Mouse (Mus musculus) hindbrain, embryonic 15.5 days (tissue): ENCODE results near the gene Cacna1e. TPM values are rescaled to one million over a fixed set of nuclear protein-coding genes. Genes with fewer than 3 reads are reported as not detected.

Experiments used
- ATAC-seq: fragments of 200-750 bp; cut with Nextera tagmentation; 2 replicates; pipeline ENCODE4 v1.8.0; 2017; ENCODE audit warnings: low read depth, moderate number of reproducible peaks, moderate TSS enrichment; ENCODE audit not compliant: low FRiP score
- H3K27ac ChIP-seq: fragments of 300-500 bp; sonication (generic); replicated peaks from 2 replicates; pipeline ENCODE4 v1.5.1; 2015; ENCODE audit warnings: mild to moderate bottlenecking, inconsistent platforms
- H3K27me3 ChIP-seq: fragments of 300-500 bp; sonication (generic); 2 replicates; pipeline ENCODE4 v1.6.1; 2015; ENCODE audit warnings: control low read depth, inconsistent platforms
- H3K36me3 ChIP-seq: fragments of 300-500 bp; sonication (generic); 2 replicates; pipeline ENCODE4 v1.6.1; 2015; ENCODE audit warnings: control low read depth, inconsistent platforms
- H3K4me1 ChIP-seq: fragments of 300-500 bp; sonication (generic); replicated peaks from 2 replicates; pipeline ENCODE4 v1.6.1; 2015; ENCODE audit warnings: control low read depth, inconsistent platforms
- H3K4me2 ChIP-seq: fragments of 300-500 bp; sonication (generic); 2 replicates; pipeline ENCODE4 v1.6.1; 2015; ENCODE audit warnings: moderate library complexity, mild to moderate bottlenecking, inconsistent platforms
- H3K4me3 ChIP-seq: fragments of 300-500 bp; sonication (generic); 2 replicates; pipeline ENCODE4 v1.5.1; 2015; ENCODE audit warnings: mild to moderate bottlenecking, inconsistent platforms
- H3K9ac ChIP-seq: fragments of 300-500 bp; sonication (generic); 2 replicates; pipeline ENCODE4 v1.6.1; 2015; ENCODE audit warnings: inconsistent platforms
- H3K9me3 ChIP-seq: fragments of 300-500 bp; sonication (generic); 2 replicates; pipeline ENCODE4 v1.6.1; 2016; ENCODE audit warnings: control low read depth, inconsistent platforms
- WGBS: fragments of 180-500 bp; shearing (Covaris S2); methylation state at CpG from one replicate; pipeline ENCODE4 v1.1.7; 2015; 5-methylcytosine and 5-hydroxymethylcytosine counted together
- polyA plus RNA-seq: library from polyadenylated mRNA; unstranded; fragments of >200 nt; fragmentation: Nextera tagmentation; extraction: Ambion mirVana; gene quantifications from 2 replicates; pipeline ENCODE4 v1.2.1, GENCODE M21; 2015

The Cacna1e gene
- polyA plus RNA-seq, 1 experiment from 2014 or later: 15.2 TPM

GRCm38 (mm10) chr1:154461521-154461920 lies 422.8 kb downstream of the Cacna1e start:
- H3K4me1 ChIP-seq: no peaks in the 10 kb centered on the region
- H3K27ac ChIP-seq: no peak overlapping the region
- WGBS: 85% methylated on average over 5 of the region's 5 CpGs
- H3K9me3 ChIP-seq: no peaks in the 10 kb centered on the region
- no peak overlapping the region for H3K9ac ChIP-seq
- H3K4me2 ChIP-seq: no peak overlapping the region
- H3K36me3 ChIP-seq: peaks cover 24% of the 10 kb centered on the region; the same call in 1 of the 2 replicates
- no peaks in the 10 kb centered on the region for H3K27me3 ChIP-seq
- ATAC-seq: no peak
- no peak overlapping the region for H3K4me3 ChIP-seq

- Histone ChIP-seq H3K4me2 (no peak overlapping the region), H3K36me3 (peaks cover 12% of the 10 kb centered on the region; the same call in 1 of the 2 replicates), H3K9me3 (no peaks in the 10 kb centered on the region), H3K27ac (no peak overlapping the region), H3K9ac (no peak overlapping the region), H3K4me3 (no peak overlapping the region), H3K4me1 (no peaks in the 10 kb centered on the region), H3K27me3 (no peaks in the 10 kb centered on the region)
- no peak for ATAC-seq
- WGBS: 89% methylated on average over 7 of the region's 7 CpGs
Observed at GRCm38 (mm10) chr1:154460067-154460466, 424.2 kb downstream of the Cacna1e start.

- Histone ChIP-seq H3K4me1 (no peaks in the 10 kb centered on the region), H3K9me3 (no peaks in the 10 kb centered on the region), H3K27ac (no peak overlapping the region), H3K27me3 (no peaks in the 10 kb centered on the region), H3K4me2 (no peak overlapping the region), H3K36me3 (peaks cover 9% of the 10 kb centered on the region; the same call in 1 of the 2 replicates), H3K9ac (no peak overlapping the region), H3K4me3 (no peak overlapping the region)
- whole genome bisulfite sequencing: 79% methylated on average over 2 of the region's 2 CpGs
- ATAC-seq: no peak
Observed at GRCm38 (mm10) chr1:154458601-154459000, 425.7 kb downstream of the Cacna1e start.

GRCm38 (mm10) chr1:154450799-154451198 lies 433.5 kb downstream of the Cacna1e start:
- H3K27ac ChIP-seq: no peak overlapping the region
- no peak overlapping the region for H3K4me2 ChIP-seq
- ATAC-seq: no peak
- H3K9ac ChIP-seq: no peak overlapping the region
- no peaks in the 10 kb centered on the region for H3K27me3 ChIP-seq
- WGBS: 83% methylated on average over 3 of the region's 3 CpGs
- no peaks in the 10 kb centered on the region for H3K9me3 ChIP-seq
- no peak overlapping the region for H3K4me3 ChIP-seq
- peaks cover 9% of the 10 kb centered on the region; the same call in 1 of the 2 replicates for H3K36me3 ChIP-seq
- no peaks in the 10 kb centered on the region for H3K4me1 ChIP-seq

- Histone ChIP-seq H3K27me3 (no peaks in the 10 kb centered on the region), H3K4me1 (no peaks in the 10 kb centered on the region), H3K36me3 (peaks cover 36% of the 10 kb centered on the region), H3K9me3 (no peaks in the 10 kb centered on the region), H3K4me2 (no peak overlapping the region), H3K4me3 (no peak overlapping the region), H3K9ac (no peak overlapping the region), H3K27ac (no peak overlapping the region)
- ATAC-seq: no peak
- 38% methylated on average over 3 of the region's 3 CpGs for WGBS
Observed at GRCm38 (mm10) chr1:154446456-154446855, 437.8 kb downstream of the Cacna1e start.

GRCm38 (mm10) chr1:154433520-154433919 lies 450.8 kb downstream of the Cacna1e start:
- 92% methylated on average over 1 of the region's 1 CpGs for WGBS
- no peak for ATAC-seq
- no peak overlapping the region for H3K4me2 ChIP-seq
- no peak overlapping the region for H3K4me3 ChIP-seq
- H3K9ac ChIP-seq: no peak overlapping the region
- no peak overlapping the region for H3K27ac ChIP-seq
- H3K4me1 ChIP-seq: no peaks in the 10 kb centered on the region
- no peaks in the 10 kb centered on the region; the same call in 1 of the 2 replicates for H3K9me3 ChIP-seq
- no peaks in the 10 kb centered on the region for H3K27me3 ChIP-seq
- H3K36me3 ChIP-seq: peaks cover 42% of the 10 kb centered on the region

GRCm38 (mm10) chr1:154433112-154433511 lies 451.2 kb downstream of the Cacna1e start:
- ATAC-seq: no peak
- no peak overlapping the region for H3K4me3 ChIP-seq
- no peak overlapping the region for H3K27ac ChIP-seq
- H3K36me3 ChIP-seq: peaks cover 42% of the 10 kb centered on the region
- 85% methylated on average over 1 of the region's 1 CpGs for WGBS
- H3K27me3 ChIP-seq: no peaks in the 10 kb centered on the region
- no peak overlapping the region for H3K4me2 ChIP-seq
- no peaks in the 10 kb centered on the region for H3K4me1 ChIP-seq
- no peak overlapping the region for H3K9ac ChIP-seq
- no peaks in the 10 kb centered on the region; the same call in 1 of the 2 replicates for H3K9me3 ChIP-seq

- no peak overlapping the region for H3K9ac ChIP-seq
- no peak overlapping the region for H3K27ac ChIP-seq
- H3K27me3 ChIP-seq: no peaks in the 10 kb centered on the region
- no peaks in the 10 kb centered on the region for H3K4me1 ChIP-seq
- H3K9me3 ChIP-seq: no peaks in the 10 kb centered on the region
- no peak for ATAC-seq
- no peak overlapping the region for H3K4me3 ChIP-seq
- H3K36me3 ChIP-seq: peaks cover 32% of the 10 kb centered on the region
- no peak overlapping the region for H3K4me2 ChIP-seq
- 87% methylated on average over 7 of the region's 7 CpGs for WGBS
Observed at GRCm38 (mm10) chr1:154428276-154428675, 456.0 kb downstream of the Cacna1e start.

GRCm38 (mm10) chr1:154418278-154418677 lies 466.0 kb downstream of the Cacna1e start:
- no peak overlapping the region for H3K27ac ChIP-seq
- no peak overlapping the region for H3K9ac ChIP-seq
- H3K4me2 ChIP-seq: no peak overlapping the region
- no peak for ATAC-seq
- no peaks in the 10 kb centered on the region for H3K9me3 ChIP-seq
- H3K4me1 ChIP-seq: 0 out of 2 replicates have a peak, but pooled peaks cover 3% of the 10 kb centered on the region
- H3K4me3 ChIP-seq: no peak overlapping the region
- H3K36me3 ChIP-seq: peaks cover 9% of the 10 kb centered on the region
- 48% methylated on average over 5 of the region's 5 CpGs for WGBS
- no peaks in the 10 kb centered on the region for H3K27me3 ChIP-seq

GRCm38 (mm10) chr1:154416384-154417155 lies 467.7 kb downstream of the Cacna1e start:
- H3K4me3 ChIP-seq: no peak overlapping the region
- WGBS: 63% methylated on average over 20 of the region's 20 CpGs
- ATAC-seq: no peak

GRCm38 (mm10) chr1:154415826-154416225 lies 468.5 kb downstream of the Cacna1e start:
- Histone ChIP-seq H3K36me3 (peaks cover 20% of the 10 kb centered on the region), H3K9ac (no peak overlapping the region), H3K27me3 (no peaks in the 10 kb centered on the region), H3K4me2 (no peak overlapping the region), H3K9me3 (no peaks in the 10 kb centered on the region), H3K27ac (no peak overlapping the region), H3K4me1 (0 out of 2 replicates have a peak, but pooled peaks cover 3% of the 10 kb centered on the region), H3K4me3 (no peak overlapping the region)
- 84% methylated on average over 10 of the region's 10 CpGs for WGBS
- ATAC-seq: no peak

More at GRCm38 (mm10) chr1:154416384-154417155, 467.7 kb downstream of the Cacna1e start:
- H3K4me1 ChIP-seq: 0 out of 2 replicates have a peak, but pooled peaks cover 3% of the 10 kb centered on the region
- H3K27me3 ChIP-seq: no peaks in the 10 kb centered on the region
- H3K36me3 ChIP-seq: peaks cover 14% of the 10 kb centered on the region
- H3K4me2 ChIP-seq: no peak overlapping the region
- no peak overlapping the region for H3K27ac ChIP-seq
- no peak overlapping the region for H3K9ac ChIP-seq
- H3K9me3 ChIP-seq: no peaks in the 10 kb centered on the region

- no peak overlapping the region for H3K9ac ChIP-seq
- H3K27me3 ChIP-seq: no peaks in the 10 kb centered on the region
- H3K36me3 ChIP-seq: peaks cover 14% of the 10 kb centered on the region
- no peak overlapping the region for H3K27ac ChIP-seq
- no peak overlapping the region for H3K4me3 ChIP-seq
- H3K9me3 ChIP-seq: no peaks in the 10 kb centered on the region
- no peaks in the 10 kb centered on the region for H3K4me1 ChIP-seq
- H3K4me2 ChIP-seq: no peak overlapping the region
- WGBS: 74% methylated on average over 3 of the region's 3 CpGs
- ATAC-seq: no peak
Observed at GRCm38 (mm10) chr1:154413138-154413537, 471.2 kb downstream of the Cacna1e start.
